Mouse (Mus musculus): Measurements from ENCODE around the gene Ahctf1.
"Not testable (repeated sequence)": the region's sequence is repeated elsewhere in the genome, so short reads cannot be mapped to it uniquely, and the experiment has no call there.

The Ahctf1 gene

DNA sequence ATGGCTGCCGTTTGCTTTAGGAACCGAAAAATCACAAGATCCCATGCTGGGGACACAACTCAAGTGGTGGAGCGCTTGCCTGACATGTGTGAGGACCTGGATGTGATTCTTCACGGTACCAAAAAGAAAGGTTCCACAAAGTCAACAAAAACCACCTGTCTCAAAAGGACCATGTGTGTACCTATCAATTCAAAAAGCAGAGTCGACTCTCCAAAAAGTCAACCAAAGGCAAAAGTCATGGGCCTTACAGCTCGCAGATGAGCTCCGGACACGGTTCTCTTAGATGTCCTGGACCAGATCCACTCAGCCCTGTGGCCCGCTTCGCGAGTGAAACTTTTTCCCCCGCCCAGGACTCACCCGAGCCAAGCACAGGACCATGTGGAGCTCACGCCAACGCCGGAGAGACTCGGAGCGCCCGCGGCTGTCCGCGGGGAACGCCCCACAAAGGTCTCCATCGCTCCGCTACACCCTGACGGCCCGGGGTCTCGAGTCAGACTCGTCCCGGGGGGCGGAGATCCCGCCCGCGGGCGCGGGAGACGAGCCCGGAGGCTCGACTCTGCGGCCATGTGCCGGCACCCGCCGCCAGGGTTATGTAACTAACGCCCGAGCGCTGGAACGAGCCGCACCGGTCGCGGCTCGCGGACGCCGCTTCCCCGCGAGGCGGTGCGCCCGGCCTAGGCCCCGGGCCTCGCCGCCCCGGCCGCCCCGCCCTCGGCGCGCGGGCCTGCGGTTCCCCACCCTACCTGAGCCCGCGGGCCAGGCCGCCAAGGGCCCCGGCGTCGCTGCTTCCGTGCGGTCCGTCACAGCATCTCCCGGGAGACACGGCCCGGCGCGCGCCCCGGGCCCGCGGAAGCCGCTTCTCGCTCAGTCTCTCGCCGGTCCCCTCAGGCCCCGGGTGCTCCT is 619 bp downstream of the Ahctf1 start, which contains the start of gene Gm10518:
Gene Gm10518 (plus strand): TSS at position 767 of the 903 bp plus-strand sequence.
- DNase-seq = peak; percentile 75 to 76

DNA sequence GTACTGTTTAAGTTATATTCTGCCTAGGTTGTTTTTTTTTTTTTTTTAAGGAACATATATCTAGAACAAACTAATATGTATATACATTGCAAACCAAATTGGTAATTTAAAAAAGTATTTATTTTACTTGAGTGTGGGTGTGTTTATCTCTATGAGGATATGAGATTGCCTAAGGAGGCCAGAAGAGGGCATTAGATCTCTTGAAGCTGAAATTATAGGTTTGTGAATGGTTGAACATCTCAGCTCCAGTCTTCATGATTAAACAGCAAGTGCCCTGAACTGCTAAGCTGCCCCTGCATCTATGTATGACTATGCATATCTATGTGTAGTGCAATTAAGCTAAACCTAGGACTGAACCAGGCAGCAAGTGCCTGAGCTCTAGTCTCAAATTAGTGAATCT is 4.7 kb downstream of the Ahctf1 start:
- DNase-seq = no peak

DNA sequence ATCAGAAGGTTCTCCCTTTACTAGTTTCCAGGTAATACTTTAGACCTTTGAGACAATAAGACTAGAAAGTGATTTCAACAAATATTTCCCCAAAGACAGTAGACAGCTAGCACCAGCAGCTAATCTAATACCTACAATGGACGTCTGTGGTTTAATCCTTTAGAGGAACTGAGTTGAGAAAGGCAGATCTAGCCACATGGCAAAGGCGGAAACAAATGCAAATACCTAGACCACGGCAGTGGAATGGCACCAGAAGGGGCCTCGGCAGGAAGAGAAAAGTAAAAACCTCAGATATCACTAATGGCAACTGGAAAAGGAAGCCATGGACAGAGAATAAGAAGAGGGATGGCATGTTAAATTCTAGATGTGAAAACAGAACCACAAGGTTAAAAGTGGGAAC is 16.2 kb downstream of the Ahctf1 start:
- DNase-seq = no peak

GRCm38 (mm10) chr1:179785502-179785901 is 18.0 kb downstream of the Ahctf1 start:
- DNase-seq = no peak

GRCm38 (mm10) chr1:179784098-179784497 is 19.4 kb downstream of the Ahctf1 start:
- DNase-seq = no peak

- no peak for DNase-seq
Observed at GRCm38 (mm10) chr1:179776831-179777230, 26.6 kb downstream of the Ahctf1 start.

GRCm38 (mm10) chr1:179760553-179760952 is 42.9 kb downstream of the Ahctf1 start:
- DNase-seq = no peak

DNA sequence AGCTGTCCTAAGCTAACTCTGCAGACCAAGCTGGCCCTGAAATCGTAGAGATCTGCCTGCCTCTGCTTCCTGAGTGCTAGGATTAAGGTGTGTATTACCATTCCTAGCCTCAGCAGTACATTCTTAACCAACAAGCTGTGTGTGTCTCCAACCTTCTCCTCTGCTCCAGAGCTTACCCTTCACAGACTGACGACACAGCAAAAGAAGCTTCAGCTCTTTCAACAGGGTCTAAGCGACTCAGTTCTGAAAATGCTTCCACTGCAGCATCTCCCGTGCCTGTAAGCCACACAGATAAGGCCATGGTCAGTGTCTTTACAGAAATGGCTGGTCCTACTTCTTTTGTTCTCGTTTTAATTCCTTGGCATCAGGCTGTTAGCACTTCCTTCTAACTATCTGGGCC is 43.4 kb downstream of the Ahctf1 start:
- DNase-seq = no peak

- no peak for DNase-seq
Observed at GRCm38 (mm10) chr1:179756477-179756876, 47.0 kb downstream of the Ahctf1 start.

DNA sequence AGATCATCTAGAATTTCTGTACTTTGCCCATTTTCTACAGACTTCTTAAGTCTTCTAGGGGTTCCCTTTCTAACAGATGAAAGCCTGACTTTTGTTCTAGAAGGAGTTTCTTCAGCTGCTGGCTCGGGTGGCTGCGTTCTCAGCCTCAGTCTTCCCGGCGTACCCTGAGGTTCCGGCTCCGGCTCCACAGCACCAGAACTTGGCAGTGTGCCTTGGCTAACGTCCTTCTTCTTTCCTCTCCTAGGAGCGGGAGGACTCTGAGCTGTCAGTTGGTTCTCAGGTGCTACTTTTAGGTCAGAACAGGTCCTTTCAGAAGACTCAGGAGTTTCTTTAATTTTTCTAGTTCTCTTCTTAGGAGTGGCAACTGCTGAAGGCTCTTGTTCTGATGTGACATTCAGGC is 50.5 kb downstream of the Ahctf1 start:
- peak; percentile 19 to 29 for DNase-seq

GRCm38 (mm10) chr1:179752276-179752675 is 51.2 kb downstream of the Ahctf1 start:
- DNase-seq = no peak

GRCm38 (mm10) chr1:179745171-179745570 is 58.3 kb downstream of the Ahctf1 start, which contains the start of gene Kif28:
Gene Kif28, minus strand, starts transcription at chr1:179745271.
- no peak for DNase-seq

GRCm38 (mm10) chr1:179743593-179744193 is 59.8 kb downstream of the Ahctf1 start:
- DNase-seq = no peak

- no peak for DNase-seq
Observed at GRCm38 (mm10) chr1:179736483-179736882, 67.0 kb downstream of the Ahctf1 start.

DNA sequence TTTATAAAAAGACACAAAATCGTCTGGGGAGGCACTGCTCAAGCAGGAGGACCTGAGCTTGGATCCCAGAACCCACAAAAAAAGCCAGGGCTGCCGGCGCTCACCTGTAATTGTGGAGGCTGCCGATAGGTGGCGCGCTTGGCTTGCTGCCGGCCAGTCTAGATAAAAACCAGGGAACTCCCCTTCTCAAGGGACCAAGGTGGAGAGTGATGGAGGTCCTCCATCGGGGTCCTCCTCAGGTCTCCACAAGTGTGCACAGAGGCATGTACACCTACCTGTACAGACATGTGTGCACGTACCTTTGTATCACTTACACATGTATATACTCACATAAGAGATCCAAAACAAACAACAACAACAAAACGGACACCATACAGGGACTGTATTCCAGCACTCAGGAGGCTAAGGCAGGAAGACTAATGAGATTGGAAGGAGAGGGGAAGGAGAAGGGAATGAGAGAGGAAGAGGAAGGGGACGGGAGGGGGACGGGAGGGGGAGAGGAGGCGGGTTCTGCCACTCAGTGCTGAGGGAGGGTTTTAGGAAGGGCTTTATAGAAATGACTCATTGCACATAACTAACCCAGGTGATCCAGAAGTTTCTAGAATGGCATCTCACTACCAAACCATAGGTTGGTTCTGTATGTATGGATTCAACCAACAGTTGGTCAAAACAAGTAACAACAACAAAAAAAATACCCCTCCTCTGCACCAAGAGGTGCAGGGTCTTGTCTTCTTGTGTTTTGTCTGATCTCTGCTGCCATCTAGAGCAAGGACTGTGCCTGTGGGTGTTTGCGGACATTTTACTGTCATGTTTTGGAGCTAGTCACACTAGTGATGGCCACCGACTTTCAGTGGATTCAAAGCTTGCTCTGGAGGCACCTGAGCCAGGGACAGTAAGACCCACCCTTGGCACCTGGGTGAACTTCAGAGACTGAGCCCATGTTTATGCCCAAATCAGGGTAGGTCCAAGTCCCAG is 68.7 kb downstream of the Ahctf1 start:
- peak; percentile 81 to 84 for DNase-seq

DNA sequence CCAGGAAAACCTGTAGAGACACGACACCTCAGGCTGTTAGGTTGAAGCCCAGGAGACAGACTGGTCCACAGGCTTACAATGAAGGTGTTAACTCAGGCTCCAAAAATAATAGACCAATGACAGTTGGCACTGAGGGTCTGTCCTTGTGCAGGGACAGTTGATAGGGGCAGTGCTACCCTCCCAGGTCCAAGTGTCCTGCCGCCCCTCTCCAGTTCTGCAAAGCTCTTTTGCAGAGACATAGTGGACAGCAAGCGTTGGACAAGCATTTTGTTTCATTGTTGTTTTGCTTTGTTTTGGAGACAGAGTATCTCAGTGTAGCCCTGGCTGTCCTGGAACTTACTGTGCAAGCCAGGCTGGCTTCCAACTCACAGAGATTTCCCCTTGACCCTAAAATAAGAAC is 72.1 kb downstream of the Ahctf1 start:
- no peak for DNase-seq

DNA sequence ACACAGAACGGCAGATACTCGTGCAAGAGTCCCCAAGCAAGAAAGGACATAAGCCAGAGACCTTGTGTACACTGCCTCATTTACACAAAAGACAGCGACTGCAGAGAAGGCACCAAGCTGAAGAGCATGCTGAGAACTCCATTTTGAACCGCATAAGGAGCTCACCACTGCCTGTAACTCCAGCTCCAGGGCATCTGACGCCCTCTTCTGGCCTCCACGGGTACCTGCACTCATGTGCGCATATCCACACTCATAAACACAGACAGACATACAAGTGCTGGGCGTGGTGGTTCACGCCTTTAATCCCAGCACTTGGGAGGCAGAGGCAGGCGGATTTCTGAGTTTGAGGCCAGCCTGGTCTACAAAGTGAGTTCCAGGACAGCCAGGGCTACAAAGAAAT is 74.8 kb downstream of the Ahctf1 start:
- DNase-seq = no peak

DNA sequence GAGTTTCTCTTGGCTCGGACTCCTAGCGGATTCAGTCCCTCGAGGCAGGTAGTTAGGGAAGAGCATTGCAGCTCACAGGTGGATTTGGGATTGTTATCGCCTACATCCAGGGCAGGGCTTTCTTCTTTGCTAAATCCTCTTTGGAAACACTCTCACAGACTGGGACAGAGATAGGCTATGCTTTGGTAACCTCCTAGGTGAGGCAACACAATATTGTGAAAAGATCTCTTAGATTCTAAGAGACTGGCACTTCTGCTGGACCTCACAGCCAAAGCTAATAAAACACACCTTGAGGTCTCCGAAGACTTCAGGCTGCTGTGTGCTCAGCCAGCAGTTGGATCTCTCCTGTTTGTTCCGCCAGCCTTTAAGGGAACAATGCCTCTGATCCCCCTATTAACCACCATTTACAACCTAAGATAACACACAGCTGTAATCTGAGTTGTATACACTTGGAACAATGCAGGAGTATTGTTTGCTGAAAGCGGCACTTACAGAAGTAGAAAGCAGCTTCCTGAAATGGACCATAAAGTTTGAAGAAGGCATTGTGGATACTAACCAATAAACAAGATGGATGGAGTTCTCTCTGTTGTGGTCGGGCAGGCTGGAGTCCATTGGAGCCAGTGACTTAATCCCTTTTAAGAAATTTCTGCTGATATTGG is 80.5 kb downstream of the Ahctf1 start:
- no peak for DNase-seq

DNA sequence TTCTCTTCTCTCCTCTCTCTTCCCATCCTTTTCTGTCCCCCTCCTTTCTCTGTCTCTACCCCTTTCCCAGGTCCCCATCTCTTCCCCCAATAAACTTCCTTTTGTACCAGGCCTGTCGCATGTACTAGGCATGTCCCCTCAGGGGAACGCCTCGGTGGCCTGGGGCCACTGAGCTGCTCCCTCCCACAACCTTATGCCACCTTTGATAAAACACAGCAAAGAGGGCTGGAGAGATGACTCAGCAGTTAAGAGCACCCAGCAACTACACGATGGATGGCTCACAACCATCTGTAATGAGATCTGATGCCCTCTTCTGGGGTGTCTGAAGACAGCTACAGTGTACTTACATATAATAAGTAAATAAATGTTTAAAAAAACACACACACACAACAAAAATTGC is 87.7 kb downstream of the Ahctf1 start:
- DNase-seq = no peak

- DNase-seq = not testable (repeated sequence)
Observed at GRCm38 (mm10) chr1:179715289-179715688, 88.2 kb downstream of the Ahctf1 start.

DNA sequence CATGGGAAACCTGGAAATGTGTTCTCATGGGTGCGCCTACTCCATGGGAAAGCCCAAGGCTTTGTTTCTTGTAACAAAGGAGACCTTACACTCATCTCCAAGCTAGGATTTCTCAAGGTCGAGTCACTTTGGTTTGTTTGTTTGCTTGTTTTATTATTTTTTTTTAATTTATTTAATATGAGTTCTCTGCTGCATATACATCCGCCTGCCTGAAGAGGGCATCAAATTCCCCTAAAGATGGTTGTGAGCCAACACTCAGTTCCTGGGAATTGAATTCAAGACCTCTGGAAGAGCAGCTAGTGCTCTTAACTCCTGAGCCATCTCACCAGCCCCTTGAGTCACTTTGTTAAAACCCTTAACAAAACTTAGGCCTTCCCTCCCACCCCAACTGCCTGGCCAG is 90.1 kb downstream of the Ahctf1 start:
- no peak for DNase-seq

DNA sequence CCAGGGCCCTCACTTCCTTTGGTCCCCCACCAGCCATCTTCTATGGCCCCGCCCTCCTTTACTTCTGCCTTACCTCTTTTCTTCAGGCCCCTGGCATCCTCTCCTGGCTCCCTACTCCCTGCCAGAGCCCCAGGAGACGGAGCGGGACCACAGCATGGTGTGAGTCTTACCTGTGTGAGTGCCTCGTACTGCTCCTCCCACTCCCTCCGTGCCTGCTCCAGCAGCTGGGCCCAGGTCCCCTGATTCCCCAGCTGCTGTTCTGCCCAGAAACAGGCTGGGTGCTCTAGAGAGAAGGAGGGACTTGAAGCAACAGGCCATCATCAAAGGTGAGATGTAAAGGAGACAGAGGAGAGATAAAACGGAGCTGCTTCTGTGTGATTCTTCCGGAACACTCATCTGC is 90.8 kb downstream of the Ahctf1 start:
- DNase-seq = no peak
